Comparison of ENCODE assay signal across 8 mouse cellular contexts in the genomic region with DNA sequence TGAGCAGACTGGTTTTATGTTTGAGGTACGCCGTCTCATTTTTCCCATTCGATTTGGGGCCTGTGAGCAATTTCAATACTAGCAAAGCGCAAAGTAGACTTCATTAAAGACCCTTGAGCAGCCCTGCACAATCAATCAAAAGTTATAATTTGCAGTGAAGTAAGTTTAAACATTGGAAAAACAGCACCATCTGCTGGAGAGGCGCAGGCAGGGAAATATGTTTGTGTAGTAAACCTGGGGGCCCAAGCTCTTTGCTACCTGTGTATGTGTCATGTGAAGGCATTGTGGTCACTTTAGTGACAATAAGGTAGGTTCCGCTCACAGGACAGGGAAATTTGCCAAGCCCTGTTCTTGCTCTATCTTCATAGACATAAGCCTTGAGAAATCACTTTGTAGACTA.
DNase-seq lines count a peak whose midpoint lies in the region; ATAC-seq lines count a peak whose summit lies in the region.

No protein-coding gene starts in this region.

- H3K9ac ChIP-seq in forebrain, embryonic 12.5 days, result no peak overlapping the region

- no peaks in the 10 kb centered on the region for H3K36me3 ChIP-seq in embryonic facial prominence, embryonic 10.5 days (replicated peaks)
- H3K36me3 ChIP-seq in forebrain, embryonic 12.5 days (replicated peaks), result no peaks in the 10 kb centered on the region

- no peak overlapping the region for H3K4me2 ChIP-seq in forebrain, embryonic 12.5 days

- no peak overlapping the region for H3K27ac ChIP-seq in embryonic facial prominence, embryonic 10.5 days (replicated peaks)
- H3K27ac ChIP-seq in forebrain, embryonic 12.5 days, result no peak overlapping the region

- peak; percentile 29 for DNase-seq in kidney, adult 18-20 months
- no peak for DNase-seq in kidney, adult 11 months
- peak; percentile 10 for DNase-seq in ZHBTc4 (ENCODE audit: low read depth, low spot score)
- peak; percentile 10 for DNase-seq in embryonic facial prominence, embryonic 10.5 days (ENCODE audit: low spot score)
- peak; percentile 22 for DNase-seq in layer of hippocampus, adult 9-10 months (ENCODE audit: low spot score)
- peak; percentile 37 to 55 for DNase-seq in right cerebral cortex, postnatal 10 days (ENCODE audit: low spot score in 2 of 2)
- no peak for DNase-seq in ovary, adult 18-20 months (ENCODE audit: low spot score)

- ATAC-seq in forebrain, embryonic 12.5 days (ENCODE audit: low FRiP score), result no peak

- no peak overlapping the region for H3K4me3 ChIP-seq in embryonic facial prominence, embryonic 10.5 days
- no peak overlapping the region for H3K4me3 ChIP-seq in forebrain, embryonic 12.5 days (replicated peaks)

- H3K4me1 ChIP-seq in embryonic facial prominence, embryonic 10.5 days, result peaks cover 11% of the 10 kb centered on the region; the same call in 1 of the 2 replicates
- H3K4me1 ChIP-seq in forebrain, embryonic 12.5 days, result peaks cover 3% of the 10 kb centered on the region; the same call in 1 of the 2 replicates

- no peaks in the 10 kb centered on the region for H3K27me3 ChIP-seq in embryonic facial prominence, embryonic 10.5 days (replicated peaks; ENCODE audit: low read depth, poor library complexity, severe bottlenecking)
- no peaks in the 10 kb centered on the region for H3K27me3 ChIP-seq in forebrain, embryonic 12.5 days

- no peaks in the 10 kb centered on the region for H3K9me3 ChIP-seq in embryonic facial prominence, embryonic 10.5 days
- H3K9me3 ChIP-seq in forebrain, embryonic 12.5 days, result no peaks in the 10 kb centered on the region

- WGBS in embryonic facial prominence, embryonic 10.5 days, result 83% methylated on average over 6 of the region's 6 CpGs
- WGBS in forebrain, embryonic 12.5 days, result 83% methylated on average over 6 of the region's 6 CpGs

Comparison
In these comparisons a context has a peak if more than half of its experiments do, and no peak if none do; other contexts are left out.
1. DNase-seq: peak in kidney, adult 18-20 months (single experiment), ZHBTc4 (single experiment), embryonic facial prominence, embryonic 10.5 days (single experiment), layer of hippocampus, adult 9-10 months (single experiment) and right cerebral cortex, postnatal 10 days (2 of 2); none in kidney, adult 11 months (single experiment) and ovary, adult 18-20 months (single experiment).